Mouse (Mus musculus) liver, embryonic 16.5 days (tissue): Measurements from ENCODE around the gene Dus2. TPM values are rescaled to one million over a fixed set of nuclear protein-coding genes. Genes with fewer than 3 reads are reported as not detected.

Experiments used
- ATAC-seq: fragments of 200-750 bp; cut with Nextera tagmentation; 2 replicates; pipeline ENCODE4 v1.8.0; 2017; ENCODE audit warnings: low read depth, mild to moderate bottlenecking, moderate number of reproducible peaks, moderate library complexity
- H3K27ac ChIP-seq: fragments of 300-500 bp; sonication (generic); 2 replicates; pipeline ENCODE4 v1.5.1; 2014; ENCODE audit warnings: mild to moderate bottlenecking, low read length
- H3K27me3 ChIP-seq: fragments of 300-500 bp; sonication (generic); 2 replicates; pipeline ENCODE4 v1.6.1; 2014; ENCODE audit warnings: low read depth, low read length, mixed read lengths; ENCODE audit not compliant: control insufficient read depth, insufficient read depth
- H3K36me3 ChIP-seq: fragments of 300-500 bp; sonication (generic); 2 replicates; pipeline ENCODE4 v1.6.1; 2014; ENCODE audit warnings: mild to moderate bottlenecking; ENCODE audit not compliant: control insufficient read depth, insufficient read depth
- H3K4me1 ChIP-seq: fragments of 300-500 bp; sonication (generic); 2 replicates; pipeline ENCODE4 v1.6.1; 2014; ENCODE audit warnings: low read depth, low read length, mixed read lengths; ENCODE audit not compliant: control insufficient read depth
- H3K4me2 ChIP-seq: fragments of 300-500 bp; sonication (generic); 2 replicates; pipeline ENCODE4 v1.6.1; 2014; ENCODE audit warnings: low read depth, low read length, mixed read lengths
- H3K4me3 ChIP-seq: fragments of 300-500 bp; sonication (generic); 2 replicates; pipeline ENCODE4 v1.5.1; 2014; ENCODE audit warnings: low read depth, mild to moderate bottlenecking, low read length
- H3K9ac ChIP-seq: fragments of 300-500 bp; sonication (generic); 2 replicates; pipeline ENCODE4 v1.6.1; 2014; ENCODE audit warnings: low read depth, low read length
- H3K9me3 ChIP-seq: fragments of 300-500 bp; sonication (generic); replicated peaks from 2 replicates; pipeline ENCODE4 v1.6.1; 2016; ENCODE audit warnings: low read length; ENCODE audit not compliant: control insufficient read depth
- whole genome bisulfite sequencing: fragments of 180-500 bp; shearing (Covaris S2); extraction: QIAGEN DNeasy Blood & Tissue Kit; methylation state at CpG from one replicate; pipeline ENCODE4 v1.1.7; 2014; ENCODE audit not compliant: insufficient replicate concordance; 5-methylcytosine and 5-hydroxymethylcytosine counted together
- polyA plus RNA-seq: library from polyadenylated mRNA; unstranded; fragments of >200 nt; fragmentation: Nextera tagmentation; extraction: Ambion mirVana; gene quantifications from 2 replicates; pipeline ENCODE4 v1.2.1, GENCODE M21; 2015

Dus2 gene
- polyA plus RNA-seq, 1 experiment from 2014 or later, result 10.5 TPM

- 0 out of 2 replicates have a peak overlapping the region, but pooled peaks have one; percentile 31 for H3K27ac ChIP-seq
- WGBS, result 78% methylated on average over 11 of the region's 11 CpGs
- no peaks in the 10 kb centered on the region for H3K27me3 ChIP-seq
- H3K4me1 ChIP-seq, result peaks cover 16% of the 10 kb centered on the region
- no peaks in the 10 kb centered on the region for H3K36me3 ChIP-seq
- no peak overlapping the region for H3K9ac ChIP-seq
- no peak overlapping the region for H3K4me3 ChIP-seq
- H3K9me3 ChIP-seq, result no peaks in the 10 kb centered on the region
- peak; percentile 67 for ATAC-seq
- no peak overlapping the region for H3K4me2 ChIP-seq
Observed at GRCm38 (mm10) chr8:106046872-106047559, 55.9 kb downstream of the Dus2 start.

GRCm38 (mm10) chr8:106047854-106048630 is 56.9 kb downstream of the Dus2 start:
- no peak overlapping the region for H3K4me3 ChIP-seq
- H3K27me3 ChIP-seq, result no peaks in the 10 kb centered on the region
- WGBS, result 49% methylated on average over 5 of the region's 5 CpGs
- peak overlapping the region; percentile 51 for H3K27ac ChIP-seq
- no peaks in the 10 kb centered on the region for H3K9me3 ChIP-seq
- no peaks in the 10 kb centered on the region for H3K36me3 ChIP-seq
- H3K9ac ChIP-seq, result no peak overlapping the region
- peak; percentile 71 for ATAC-seq
- H3K4me1 ChIP-seq, result peaks cover 16% of the 10 kb centered on the region
- H3K4me2 ChIP-seq, result no peak overlapping the region

GRCm38 (mm10) chr8:106049840-106050239 is 58.7 kb downstream of the Dus2 start:
- Histone ChIP-seq H3K27me3 (no peaks in the 10 kb centered on the region), H3K36me3 (no peaks in the 10 kb centered on the region), H3K9ac (no peak overlapping the region), H3K27ac (no peak overlapping the region), H3K9me3 (no peaks in the 10 kb centered on the region), H3K4me3 (no peak overlapping the region), H3K4me2 (no peak overlapping the region), H3K4me1 (peaks cover 25% of the 10 kb centered on the region)
- 80% methylated on average over 6 of the region's 6 CpGs for WGBS
- no peak for ATAC-seq

GRCm38 (mm10) chr8:106051068-106051467 is 59.9 kb downstream of the Dus2 start:
- Histone ChIP-seq H3K36me3 (no peaks in the 10 kb centered on the region), H3K4me2 (no peak overlapping the region), H3K9ac (no peak overlapping the region), H3K4me3 (no peak overlapping the region), H3K27ac (no peak overlapping the region), H3K4me1 (peaks cover 26% of the 10 kb centered on the region), H3K9me3 (no peaks in the 10 kb centered on the region), H3K27me3 (no peaks in the 10 kb centered on the region)
- ATAC-seq, result no peak
- 74% methylated on average over 3 of the region's 3 CpGs for WGBS

GRCm38 (mm10) chr8:106052510-106053089 is 61.5 kb downstream of the Dus2 start:
- no peaks in the 10 kb centered on the region for H3K9me3 ChIP-seq
- H3K4me3 ChIP-seq, result no peak overlapping the region
- H3K27ac ChIP-seq, result no peak overlapping the region
- H3K27me3 ChIP-seq, result no peaks in the 10 kb centered on the region
- no peak overlapping the region for H3K9ac ChIP-seq
- 70% methylated on average over 9 of the region's 9 CpGs for WGBS
- H3K4me1 ChIP-seq, result peaks cover 19% of the 10 kb centered on the region
- no peaks in the 10 kb centered on the region for H3K36me3 ChIP-seq
- no peak for ATAC-seq
- no peak overlapping the region for H3K4me2 ChIP-seq

GRCm38 (mm10) chr8:106054190-106054811 is 63.2 kb downstream of the Dus2 start:
- 19% methylated on average over 6 of the region's 6 CpGs for WGBS
- peak; percentile 25 for ATAC-seq
- no peaks in the 10 kb centered on the region for H3K9me3 ChIP-seq
- no peak overlapping the region for H3K4me3 ChIP-seq
- H3K9ac ChIP-seq, result no peak overlapping the region
- peaks cover 19% of the 10 kb centered on the region for H3K4me1 ChIP-seq
- H3K4me2 ChIP-seq, result no peak overlapping the region
- peak overlapping the region; percentile 54 for H3K27ac ChIP-seq
- no peaks in the 10 kb centered on the region for H3K27me3 ChIP-seq
- H3K36me3 ChIP-seq, result no peaks in the 10 kb centered on the region

GRCm38 (mm10) chr8:106055038-106055437 is 63.9 kb downstream of the Dus2 start:
- WGBS, result 63% methylated on average over 3 of the region's 3 CpGs
- Histone ChIP-seq H3K4me3 (no peak overlapping the region), H3K9me3 (no peaks in the 10 kb centered on the region), H3K4me2 (no peak overlapping the region), H3K27me3 (no peaks in the 10 kb centered on the region), H3K27ac (peak overlapping the region; percentile 54), H3K4me1 (peaks cover 19% of the 10 kb centered on the region), H3K9ac (no peak overlapping the region), H3K36me3 (no peaks in the 10 kb centered on the region)
- no peak for ATAC-seq

- no peak overlapping the region for H3K27ac ChIP-seq
- WGBS, result 68% methylated on average over 4 of the region's 4 CpGs
- ATAC-seq, result no peak
Observed at GRCm38 (mm10) chr8:106056455-106056982, 65.4 kb downstream of the Dus2 start.

More at GRCm38 (mm10) chr8:106056455-106056982, 65.4 kb downstream of the Dus2 start:
- Histone ChIP-seq H3K36me3 (no peaks in the 10 kb centered on the region), H3K9me3 (no peaks in the 10 kb centered on the region), H3K9ac (no peak overlapping the region), H3K4me3 (no peak overlapping the region), H3K4me2 (no peak overlapping the region), H3K27me3 (no peaks in the 10 kb centered on the region), H3K4me1 (peaks cover 24% of the 10 kb centered on the region)
